Mouse (Mus musculus): ENCODE results near the gene Fam118a. TPM values are rescaled to one million over a fixed set of nuclear protein-coding genes. Genes with fewer than 3 reads are reported as not detected.
"Not testable (repeated sequence)": the region's sequence is repeated elsewhere in the genome, so short reads cannot be mapped to it uniquely, and the experiment has no call there.

Gene Fam118a
- polyA plus RNA-seq, 1 experiment from 2014 or later, result 30.6 TPM

- not testable (repeated sequence) for ATAC-seq (ENCODE audit: insufficient read depth, low FRiP score); H3K4me3 ChIP-seq (replicated peaks; ENCODE audit: low read length); H3K36me3 ChIP-seq (ENCODE audit: control insufficient read depth, insufficient read depth, low read length); H3K9ac ChIP-seq (ENCODE audit: low read length); H3K9me3 ChIP-seq (replicated peaks; ENCODE audit: control insufficient read depth, low read length); H3K4me2 ChIP-seq (ENCODE audit: low read depth, low read length); H3K27me3 ChIP-seq (ENCODE audit: control insufficient read depth, insufficient read depth, low read length)
- Histone ChIP-seq H3K4me1 (ENCODE audit: control insufficient read depth, insufficient read depth, low read length) (peaks cover 24% of the 10 kb centered on the region), H3K27ac (ENCODE audit: low read length) (peak overlapping the region; percentile 72)
- 33% methylated on average over 7 of the region's 7 CpGs for WGBS
Observed at GRCm38 (mm10) chr15:85033916-85034315, 5.2 kb downstream of the Fam118a start.

- Histone ChIP-seq H3K9me3 (replicated peaks; ENCODE audit: control insufficient read depth, low read length) (no peaks in the 10 kb centered on the region), H3K4me1 (ENCODE audit: control insufficient read depth, insufficient read depth, low read length) (peaks cover 39% of the 10 kb centered on the region)
- ATAC-seq (ENCODE audit: insufficient read depth, low FRiP score), result peak; percentile 92
Observed at GRCm38 (mm10) chr15:85036566-85037342, 8.0 kb downstream of the Fam118a start.

GRCm38 (mm10) chr15:85037343-85037690 is 8.6 kb downstream of the Fam118a start:
- WGBS, result 3% methylated on average over 8 of the region's 8 CpGs
- H3K4me1 ChIP-seq (ENCODE audit: control insufficient read depth, insufficient read depth, low read length), result peaks cover 41% of the 10 kb centered on the region
- H3K9ac ChIP-seq (ENCODE audit: low read length), result peak overlapping the region; percentile 85
- no peaks in the 10 kb centered on the region for H3K9me3 ChIP-seq (replicated peaks; ENCODE audit: control insufficient read depth, low read length)
- no peak for ATAC-seq (ENCODE audit: insufficient read depth, low FRiP score)
- peak overlapping the region; percentile 81 for H3K4me2 ChIP-seq (ENCODE audit: low read depth, low read length)
- peak overlapping the region; percentile 14; the same call in 1 of the 2 replicates for H3K27ac ChIP-seq (ENCODE audit: low read length)
- H3K4me3 ChIP-seq (replicated peaks; ENCODE audit: low read length), result peak overlapping the region; percentile 69
- H3K36me3 ChIP-seq (ENCODE audit: control insufficient read depth, insufficient read depth, low read length), result no peaks in the 10 kb centered on the region
- H3K27me3 ChIP-seq (ENCODE audit: control insufficient read depth, insufficient read depth, low read length), result no peaks in the 10 kb centered on the region

More at GRCm38 (mm10) chr15:85036566-85037342, 8.0 kb downstream of the Fam118a start:
- Histone ChIP-seq H3K36me3 (ENCODE audit: control insufficient read depth, insufficient read depth, low read length) (no peaks in the 10 kb centered on the region), H3K27ac (ENCODE audit: low read length) (peak overlapping the region; percentile 91), H3K9ac (ENCODE audit: low read length) (peak overlapping the region; percentile 85), H3K27me3 (ENCODE audit: control insufficient read depth, insufficient read depth, low read length) (no peaks in the 10 kb centered on the region), H3K4me2 (ENCODE audit: low read depth, low read length) (peak overlapping the region; percentile 81), H3K4me3 (replicated peaks; ENCODE audit: low read length) (peak overlapping the region; percentile 69)
- under 1% methylated on average over 75 of the region's 75 CpGs for WGBS

GRCm38 (mm10) chr15:85041546-85042225 is 12.9 kb downstream of the Fam118a start:
- Histone ChIP-seq H3K9me3 (replicated peaks; ENCODE audit: control insufficient read depth, low read length) (no peaks in the 10 kb centered on the region), H3K4me3 (replicated peaks; ENCODE audit: low read length) (no peak overlapping the region), H3K9ac (ENCODE audit: low read length) (peak overlapping the region; percentile 9; the same call in 1 of the 2 replicates), H3K36me3 (ENCODE audit: control insufficient read depth, insufficient read depth, low read length) (no peaks in the 10 kb centered on the region), H3K4me1 (ENCODE audit: control insufficient read depth, insufficient read depth, low read length) (peaks cover 42% of the 10 kb centered on the region), H3K27ac (ENCODE audit: low read length) (peak overlapping the region; percentile 93), H3K27me3 (ENCODE audit: control insufficient read depth, insufficient read depth, low read length) (no peaks in the 10 kb centered on the region), H3K4me2 (ENCODE audit: low read depth, low read length) (0 out of 2 replicates have a peak overlapping the region, but pooled peaks have one; percentile 22)
- WGBS, result 71% methylated on average over 10 of the region's 10 CpGs
- ATAC-seq (ENCODE audit: insufficient read depth, low FRiP score), result no peak

GRCm38 (mm10) chr15:85042361-85042954 is 13.7 kb downstream of the Fam118a start:
- Histone ChIP-seq H3K9ac (ENCODE audit: low read length) (peak overlapping the region; percentile 62; the same call in 1 of the 2 replicates), H3K36me3 (ENCODE audit: control insufficient read depth, insufficient read depth, low read length) (no peaks in the 10 kb centered on the region), H3K4me3 (replicated peaks; ENCODE audit: low read length) (no peak overlapping the region), H3K4me2 (ENCODE audit: low read depth, low read length) (peak overlapping the region; percentile 26), H3K27ac (ENCODE audit: low read length) (peak overlapping the region; percentile 93), H3K9me3 (replicated peaks; ENCODE audit: control insufficient read depth, low read length) (no peaks in the 10 kb centered on the region), H3K27me3 (ENCODE audit: control insufficient read depth, insufficient read depth, low read length) (no peaks in the 10 kb centered on the region), H3K4me1 (ENCODE audit: control insufficient read depth, insufficient read depth, low read length) (peaks cover 42% of the 10 kb centered on the region)
- peak; percentile 89 for ATAC-seq (ENCODE audit: insufficient read depth, low FRiP score)
- 15% methylated on average over 4 of the region's 4 CpGs for WGBS

GRCm38 (mm10) chr15:85043116-85043515 is 14.4 kb downstream of the Fam118a start:
- ATAC-seq (ENCODE audit: insufficient read depth, low FRiP score), result no peak
- Histone ChIP-seq H3K27me3 (ENCODE audit: control insufficient read depth, insufficient read depth, low read length) (no peaks in the 10 kb centered on the region), H3K9me3 (replicated peaks; ENCODE audit: control insufficient read depth, low read length) (no peaks in the 10 kb centered on the region), H3K9ac (ENCODE audit: low read length) (peak overlapping the region; percentile 62), H3K27ac (ENCODE audit: low read length) (peak overlapping the region; percentile 93), H3K36me3 (ENCODE audit: control insufficient read depth, insufficient read depth, low read length) (no peaks in the 10 kb centered on the region), H3K4me2 (ENCODE audit: low read depth, low read length) (peak overlapping the region; percentile 26), H3K4me1 (ENCODE audit: control insufficient read depth, insufficient read depth, low read length) (peaks cover 38% of the 10 kb centered on the region), H3K4me3 (replicated peaks; ENCODE audit: low read length) (peak overlapping the region; percentile 3)
- 50% methylated on average over 5 of the region's 5 CpGs for WGBS

GRCm38 (mm10) chr15:85043761-85044160 is 15.0 kb downstream of the Fam118a start:
- Histone ChIP-seq H3K9me3 (replicated peaks; ENCODE audit: control insufficient read depth, low read length) (no peaks in the 10 kb centered on the region), H3K4me2 (ENCODE audit: low read depth, low read length) (peak overlapping the region; percentile 26; the same call in 1 of the 2 replicates), H3K36me3 (ENCODE audit: control insufficient read depth, insufficient read depth, low read length) (no peaks in the 10 kb centered on the region), H3K4me3 (replicated peaks; ENCODE audit: low read length) (peak overlapping the region; percentile 3; the same call in 1 of the 2 replicates), H3K9ac (ENCODE audit: low read length) (peak overlapping the region; percentile 62; the same call in 1 of the 2 replicates), H3K27me3 (ENCODE audit: control insufficient read depth, insufficient read depth, low read length) (no peaks in the 10 kb centered on the region), H3K27ac (ENCODE audit: low read length) (peak overlapping the region; percentile 93; the same call in 1 of the 2 replicates), H3K4me1 (ENCODE audit: control insufficient read depth, insufficient read depth, low read length) (peaks cover 33% of the 10 kb centered on the region)
- 74% methylated on average over 5 of the region's 5 CpGs for WGBS
- no peak for ATAC-seq (ENCODE audit: insufficient read depth, low FRiP score)

GRCm38 (mm10) chr15:85046230-85046950 is 17.6 kb downstream of the Fam118a start:
- Histone ChIP-seq H3K4me2 (ENCODE audit: low read depth, low read length) (no peak overlapping the region), H3K27me3 (ENCODE audit: control insufficient read depth, insufficient read depth, low read length) (no peaks in the 10 kb centered on the region), H3K9ac (ENCODE audit: low read length) (no peak overlapping the region), H3K4me1 (ENCODE audit: control insufficient read depth, insufficient read depth, low read length) (peaks cover 19% of the 10 kb centered on the region), H3K9me3 (replicated peaks; ENCODE audit: control insufficient read depth, low read length) (no peaks in the 10 kb centered on the region), H3K4me3 (replicated peaks; ENCODE audit: low read length) (no peak overlapping the region), H3K27ac (ENCODE audit: low read length) (no peak overlapping the region), H3K36me3 (ENCODE audit: control insufficient read depth, insufficient read depth, low read length) (no peaks in the 10 kb centered on the region)
- 88% methylated on average over 14 of the region's 14 CpGs for WGBS
- no peak for ATAC-seq (ENCODE audit: insufficient read depth, low FRiP score)
